Mouse (Mus musculus) spleen, adult 2 months (tissue): ENCODE measurements at regions not wholly inside any gene's neighbourhood (a gene's known extent, or its start where the extent isn't known, plus 50 kb on each side); places are given as distances from the start of the nearest gene placed in this dataset.

Source experiments
- CTCF ChIP-seq: fragments of 200-500 bp; IDR thresholded peaks from 2 replicates; pipeline ENCODE4 v1.5.1; 2011; ENCODE audit warnings: mild to moderate bottlenecking, inconsistent platforms; ENCODE audit not compliant: insufficient read depth, insufficient read length, insufficient replicate concordance; ENCODE audit errors: extremely low read depth
- POLR2A ChIP-seq: fragments of 200-500 bp; IDR thresholded peaks from 2 replicates; pipeline ENCODE4 v1.6.1; 2011; ENCODE audit warnings: low read depth, low read length, inconsistent platforms

DNA sequence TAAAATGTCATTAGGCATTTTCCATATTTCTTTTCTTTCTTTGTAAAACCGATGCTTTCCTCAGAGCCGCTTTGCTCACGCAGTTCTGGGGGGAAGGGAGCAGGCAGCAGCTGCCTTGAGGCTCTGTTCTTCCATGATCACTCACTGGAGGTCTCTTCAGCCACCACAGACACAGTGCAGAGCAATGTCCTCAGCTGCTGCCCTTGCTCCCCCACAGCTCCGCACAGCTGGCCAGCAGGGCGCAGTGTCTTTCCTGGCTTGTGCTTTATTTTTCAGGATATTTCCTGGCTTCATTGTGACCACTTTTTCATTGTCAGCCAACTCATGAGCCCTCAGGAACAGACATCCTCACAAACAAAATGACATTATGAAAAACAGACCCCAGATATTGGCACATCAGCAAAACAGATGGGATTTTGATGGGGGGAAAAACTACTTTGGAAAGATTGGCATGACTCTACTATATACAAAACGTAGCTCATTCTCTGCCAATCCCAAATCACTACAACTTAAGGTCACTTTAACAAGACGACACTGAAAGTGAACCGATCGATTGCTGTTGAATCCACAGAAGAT, 195.9 kb downstream of the Gm13691 start:
- TF ChIP-seq CTCF (no peak), POLR2A (no peak)
